Mouse (Mus musculus) telencephalon, adult 2 months (tissue): ENCODE results near the gene Zfp51.
"Not testable (repeated sequence)": the region's sequence is repeated elsewhere in the genome, so short reads cannot be mapped to it uniquely, and the experiment has no call there.

Source experiments
- DNase-seq: peaks from one replicate; pipeline ENCODE4 v3.0.0-alpha.2; 2011; ENCODE audit warnings: low read depth, low spot score

Gene Zfp51

DNA sequence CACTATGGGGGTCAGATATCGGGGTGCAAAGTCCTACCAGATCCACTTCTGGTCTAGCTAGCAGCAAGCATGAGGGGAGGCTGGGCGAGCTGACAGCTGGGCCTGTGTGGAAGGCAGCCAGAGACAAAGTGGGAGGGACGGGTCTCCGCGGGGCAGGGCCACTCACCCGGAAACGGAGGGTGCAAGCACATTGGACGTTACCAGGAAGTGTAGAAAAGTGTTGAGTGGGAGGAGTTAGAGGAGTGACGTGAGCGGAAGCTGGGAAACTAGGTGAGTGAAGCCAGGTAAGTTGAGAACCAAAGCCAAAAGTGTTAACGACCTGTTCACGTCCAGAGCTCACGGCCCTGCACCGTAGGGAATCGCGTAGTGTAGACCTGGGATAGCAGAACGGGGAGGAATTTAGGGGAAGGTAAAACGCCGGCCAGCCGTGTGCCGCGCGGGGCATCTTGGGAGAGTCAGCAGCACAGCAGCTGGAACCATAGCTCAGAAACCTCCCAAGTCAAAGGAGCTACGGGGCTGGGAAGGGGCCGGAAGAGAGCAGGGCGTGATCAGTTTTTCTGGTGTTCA, at the start of gene Zfp51:
Gene Zfp51, plus strand, starts transcription at position 237 of the 567 bp plus-strand sequence.
- DNase-seq: peak; percentile 88

DNA sequence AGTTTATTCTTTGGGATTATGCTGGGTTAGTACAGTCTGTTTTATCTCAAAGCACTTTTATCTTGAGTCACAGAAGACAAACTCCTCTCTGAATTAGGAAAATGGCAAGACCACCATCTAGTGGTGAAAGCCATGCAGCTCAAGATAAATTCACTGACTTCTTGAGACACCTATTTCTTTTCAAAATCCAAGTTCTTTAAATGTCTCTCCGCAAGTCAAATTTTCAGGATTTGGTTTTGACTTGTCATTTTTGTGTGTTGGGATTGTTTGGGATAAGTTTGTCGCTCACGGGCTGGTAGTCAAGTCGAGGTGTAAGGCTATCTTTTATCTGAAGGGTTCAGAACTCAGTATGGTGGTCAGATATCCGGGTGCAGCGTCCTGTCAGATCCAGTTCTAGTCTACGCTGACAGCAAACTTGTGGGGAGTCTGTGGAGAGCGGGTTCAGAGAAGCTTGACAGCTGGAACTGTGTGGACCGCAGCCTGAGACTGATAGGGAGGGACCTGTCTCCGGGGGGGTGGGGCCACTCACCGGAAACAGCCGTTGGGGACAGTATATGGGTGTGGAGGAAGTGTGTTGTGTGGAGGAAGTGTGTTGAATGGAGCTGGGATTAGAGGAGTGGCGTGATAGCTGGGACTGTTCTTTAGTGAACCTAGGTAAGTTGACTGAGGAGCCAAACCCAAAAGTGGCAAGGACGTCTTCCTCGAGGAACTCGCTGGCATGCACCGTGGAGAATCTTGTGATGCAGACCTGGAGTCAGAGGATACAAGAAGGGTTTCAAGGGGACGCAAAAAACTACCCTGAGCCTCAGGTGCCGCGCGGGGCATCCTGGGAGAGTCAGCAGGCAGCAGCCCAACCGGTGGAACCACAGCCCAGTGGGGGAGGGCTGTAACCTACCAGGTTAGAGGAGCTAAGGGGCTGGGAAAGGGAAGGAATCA, 27.2 kb upstream of the Zfp51 start, which contains the start of gene Zfp54:
Gene Zfp54, plus strand, starts transcription at position 564 of the 936 bp plus-strand sequence.
- peak; percentile 48 for DNase-seq

DNA sequence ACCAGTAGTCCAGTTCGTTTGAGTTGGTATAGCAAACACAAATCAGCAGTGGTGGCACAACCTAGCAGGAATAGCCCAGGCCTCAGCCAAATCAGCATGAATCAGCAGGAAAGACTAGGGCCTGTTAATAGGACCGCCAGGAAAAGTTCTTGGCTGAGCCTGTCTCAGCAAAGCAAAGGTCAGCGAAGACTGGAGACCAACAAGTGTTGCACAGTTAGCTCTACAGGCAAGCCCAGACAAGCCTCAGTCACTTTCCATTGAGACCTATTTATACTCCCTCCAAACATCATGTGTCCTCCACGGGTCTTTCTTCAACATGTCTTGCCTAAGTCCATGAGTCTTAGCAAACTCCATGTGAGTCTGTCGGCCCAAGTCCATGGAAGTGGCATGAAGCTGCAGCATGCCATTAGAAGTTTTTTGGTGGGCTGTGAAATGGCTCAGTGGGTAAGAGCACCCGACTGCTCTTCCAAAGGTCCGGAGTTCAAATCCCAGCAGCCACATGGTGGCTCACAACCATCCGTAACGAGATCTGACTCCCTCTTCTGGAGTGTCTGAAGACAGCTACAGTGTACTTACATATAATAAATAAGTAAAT, 11.3 kb upstream of the Zfp51 start:
- not testable (repeated sequence) for DNase-seq

- DNase-seq: peak; percentile 60
These were observed 505 bp upstream of the Zfp51 start for GRCm38 (mm10) chr17:21449669-21450068.

GRCm38 (mm10) chr17:21463550-21463949, 13.4 kb downstream of the Zfp51 start:
- DNase-seq: no peak

DNA sequence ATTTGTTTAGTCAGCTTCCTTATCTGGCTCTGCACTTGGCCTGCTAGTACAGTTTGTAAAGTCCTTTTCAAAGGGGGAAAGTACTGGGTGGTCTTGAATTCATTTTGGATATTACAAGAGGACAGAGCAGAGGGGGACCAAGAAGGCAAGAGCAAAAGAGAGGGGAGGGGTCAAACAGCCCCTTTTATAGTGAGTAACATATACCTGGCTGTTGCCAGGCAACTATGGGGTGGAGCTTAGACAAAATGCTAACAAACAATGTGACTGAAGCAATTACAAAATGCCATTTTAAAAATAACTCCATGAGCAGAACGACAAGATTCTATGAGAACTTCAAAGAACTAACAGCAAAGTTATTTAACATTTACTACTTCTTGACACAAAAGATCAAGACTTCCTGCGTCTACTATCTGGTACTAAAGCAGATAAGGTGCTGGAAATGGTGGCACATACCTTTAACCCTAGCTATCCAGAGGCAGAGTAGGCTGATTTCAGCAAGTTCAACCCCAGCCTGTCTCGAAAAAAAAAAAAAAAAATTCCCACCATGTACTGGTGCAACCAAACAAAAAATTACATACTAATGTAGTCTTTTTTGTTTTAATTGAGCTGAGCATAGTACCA, 22.0 kb downstream of the Zfp51 start:
- DNase-seq: no peak

- no peak for DNase-seq
These were observed 22.6 kb downstream of the Zfp51 start for GRCm38 (mm10) chr17:21472653-21473307.

DNA sequence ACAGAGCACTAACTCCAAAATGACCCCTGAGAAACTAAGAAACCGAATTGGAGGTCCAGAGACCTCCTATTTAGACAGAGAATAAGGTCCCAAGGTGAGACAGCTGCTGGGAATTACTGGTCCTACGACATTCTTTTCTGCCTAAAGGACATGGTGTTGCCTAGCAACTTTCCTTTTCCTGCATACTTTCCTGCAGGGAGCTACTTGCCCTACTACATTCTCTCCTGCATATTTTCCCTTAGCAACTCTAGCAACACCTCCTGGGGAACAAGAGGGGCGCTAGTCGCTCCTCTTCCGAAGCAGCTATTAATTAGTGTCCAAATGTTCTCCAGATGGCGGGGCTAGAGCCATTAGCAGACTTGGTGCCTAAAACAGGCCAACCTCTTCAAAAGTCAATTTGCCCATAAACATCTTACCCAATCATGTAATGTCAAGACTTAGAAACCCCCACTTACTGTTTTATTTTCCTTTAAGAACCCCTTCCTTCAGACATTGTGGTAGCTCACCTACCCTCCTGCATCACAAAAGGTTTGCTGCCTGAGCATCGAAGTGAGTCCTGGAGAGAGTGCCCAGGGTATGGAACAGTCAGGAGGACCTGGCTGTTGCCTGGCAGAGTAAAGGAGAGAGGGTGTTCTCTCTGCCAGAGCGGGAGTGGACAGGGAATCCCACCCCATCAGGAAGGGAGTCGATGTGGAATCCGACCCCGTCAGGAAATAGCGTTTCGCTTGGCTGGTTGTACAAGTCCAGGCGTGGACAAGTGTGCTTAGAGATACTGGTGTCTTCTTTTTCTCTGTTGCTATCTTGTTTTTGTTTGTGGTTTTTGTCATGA, 23.4 kb downstream of the Zfp51 start:
- no peak for DNase-seq

DNA sequence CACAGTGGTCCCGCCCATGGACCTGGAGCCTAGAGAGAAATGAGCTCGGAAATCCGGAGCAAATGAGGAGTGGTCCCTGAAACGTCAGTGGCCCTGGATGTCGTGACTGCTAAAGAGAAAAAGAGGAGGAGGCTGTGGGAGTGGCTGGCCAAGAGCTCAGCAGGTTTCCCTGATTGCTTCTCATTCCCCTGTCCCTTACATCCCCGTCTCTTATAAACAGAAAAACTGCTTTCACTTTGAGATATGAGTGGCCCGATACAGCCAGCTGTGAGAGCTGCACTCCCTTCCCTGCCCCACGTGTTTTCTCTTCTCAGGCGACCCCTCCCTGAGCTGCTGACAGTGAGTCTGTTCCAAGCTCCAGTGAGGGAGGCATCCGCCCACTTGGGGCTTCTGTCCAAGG, 24.6 kb downstream of the Zfp51 start:
- not testable (repeated sequence) for DNase-seq

DNA sequence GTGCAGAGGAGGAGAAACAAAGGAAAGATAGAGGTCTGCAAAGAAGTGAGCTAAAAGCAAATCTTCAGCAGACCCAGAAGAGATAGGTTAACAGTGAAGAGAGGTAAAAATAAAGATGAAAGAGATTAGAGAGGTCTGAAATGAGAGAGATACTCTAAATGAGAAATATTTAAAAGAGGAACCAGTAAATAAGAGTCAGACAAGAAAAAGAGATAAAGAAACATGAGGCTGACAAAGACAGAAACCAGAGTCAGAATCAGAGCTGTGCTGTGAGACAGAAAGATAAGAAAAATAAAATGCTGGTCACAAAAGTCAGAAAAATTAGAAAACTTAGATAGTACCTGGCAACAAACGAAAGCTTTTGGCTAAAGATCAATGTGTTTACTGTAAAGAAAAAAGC, 25.1 kb downstream of the Zfp51 start:
- not testable (repeated sequence) for DNase-seq

DNA sequence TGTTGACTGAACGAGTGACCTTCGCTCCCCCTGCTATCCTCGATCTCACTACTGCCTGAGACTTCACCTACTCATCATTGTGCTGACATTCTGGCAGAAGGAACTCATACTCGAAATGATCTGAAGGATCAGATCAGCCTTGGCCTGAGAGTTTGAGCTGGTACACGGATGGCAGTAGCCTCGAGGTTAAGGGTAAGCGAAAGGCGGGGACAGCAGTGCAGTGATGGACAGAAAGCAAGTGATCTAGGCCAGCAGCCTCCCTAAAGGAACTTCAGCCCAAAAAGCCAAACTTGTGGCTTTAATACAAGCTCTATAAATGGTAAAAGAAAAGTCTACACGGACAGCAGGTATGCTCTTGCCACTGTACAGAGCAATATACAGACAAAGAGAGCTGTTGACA, 26.2 kb downstream of the Zfp51 start:
- not testable (repeated sequence) for DNase-seq

GRCm38 (mm10) chr17:21478103-21478777, 28.1 kb downstream of the Zfp51 start:
- DNase-seq: not testable (repeated sequence)

- peak; percentile 91 for DNase-seq
These were observed 38.8 kb downstream of the Zfp51 start, which contains the start of gene Zfp53 for GRCm38 (mm10) chr17:21488760-21489499. Zfp53 (plus strand) TSS chr17:21488998.

DNA sequence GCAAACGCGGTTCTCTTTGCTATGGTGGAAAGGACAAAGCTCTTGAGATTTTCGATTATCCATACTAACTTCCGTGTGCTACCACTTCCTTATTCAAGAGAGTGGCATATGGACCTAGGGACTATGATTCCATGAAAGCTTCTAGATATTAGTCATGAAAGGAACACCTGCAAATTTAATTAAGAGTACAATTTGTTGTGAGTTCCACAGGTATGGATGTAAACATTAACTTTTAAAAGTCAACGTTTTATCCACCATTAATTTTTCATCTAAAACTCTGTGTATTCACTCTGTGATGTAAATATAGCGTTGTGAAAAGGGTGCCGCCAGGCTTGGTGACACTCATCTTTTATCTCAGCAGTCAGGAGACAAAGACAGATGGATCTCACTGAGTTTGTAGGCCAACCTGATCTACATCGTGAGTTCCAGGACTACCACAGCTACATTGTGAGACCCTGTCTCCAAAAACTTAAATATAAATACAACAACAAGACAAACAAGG, 39.4 kb downstream of the Zfp51 start:
- no peak for DNase-seq

DNA sequence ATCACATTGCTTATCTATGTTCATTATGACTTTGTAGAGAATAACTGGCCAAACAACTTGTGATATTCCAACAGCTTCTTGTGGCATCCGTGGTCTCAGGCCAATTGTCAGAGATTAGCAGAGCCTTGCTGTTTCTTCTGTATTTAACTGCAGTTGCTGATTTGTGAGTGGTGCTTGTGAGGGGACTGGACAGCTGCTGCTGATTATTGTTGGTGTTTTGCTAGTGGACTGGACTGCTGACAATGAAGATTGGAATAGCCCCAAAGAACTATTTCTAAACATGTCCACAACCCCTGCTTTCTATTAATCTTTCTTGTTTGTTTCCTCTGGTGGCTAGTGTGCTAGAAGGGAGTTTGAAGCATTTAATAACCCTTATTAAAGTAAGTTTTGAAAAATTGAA, 51.2 kb downstream of the Zfp51 start:
- DNase-seq: no peak

- no peak for DNase-seq
These were observed 54.4 kb downstream of the Zfp51 start for GRCm38 (mm10) chr17:21504524-21504923.

- DNase-seq: peak; percentile 29
These were observed 56.1 kb downstream of the Zfp51 start for GRCm38 (mm10) chr17:21506258-21506657.

GRCm38 (mm10) chr17:21509756-21510155, 59.6 kb downstream of the Zfp51 start:
- no peak for DNase-seq
